Mouse (Mus musculus) midbrain, embryonic 16.5 days (tissue): ENCODE measurements around the gene Fam122a. TPM values are rescaled to one million over a fixed set of nuclear protein-coding genes. Genes with fewer than 3 reads are reported as not detected.

ENCODE experiments used
- ATAC-seq: fragments of 200-750 bp; cut with Nextera tagmentation; 2 replicates; pipeline ENCODE4 v1.8.0; 2017; ENCODE audit warnings: moderate TSS enrichment
- H3K27ac ChIP-seq: fragments of 300-500 bp; sonication (generic); 2 replicates; pipeline ENCODE4 v1.5.1; 2014; ENCODE audit warnings: mild to moderate bottlenecking, low read length, mixed read lengths
- H3K27me3 ChIP-seq: fragments of 300-500 bp; sonication (generic); 2 replicates; pipeline ENCODE4 v1.6.1; 2014; ENCODE audit warnings: low read depth, low read length, mixed read lengths; ENCODE audit not compliant: control insufficient read depth, insufficient read depth
- H3K36me3 ChIP-seq: fragments of 300-500 bp; sonication (generic); 2 replicates; pipeline ENCODE4 v1.6.1; 2014; ENCODE audit warnings: mild to moderate bottlenecking, low read length, moderate library complexity, mixed read lengths; ENCODE audit not compliant: control insufficient read depth, insufficient read depth
- H3K4me1 ChIP-seq: fragments of 300-500 bp; sonication (generic); 2 replicates; pipeline ENCODE4 v1.6.1; 2014; ENCODE audit warnings: mild to moderate bottlenecking, low read length, mixed read lengths; ENCODE audit not compliant: control insufficient read depth, insufficient read depth
- H3K4me2 ChIP-seq: fragments of 300-500 bp; sonication (generic); 2 replicates; pipeline ENCODE4 v1.6.1; 2014; ENCODE audit warnings: mild to moderate bottlenecking, low read length, mixed read lengths
- H3K4me3 ChIP-seq: fragments of 300-500 bp; sonication (generic); 2 replicates; pipeline ENCODE4 v1.5.1; 2014; ENCODE audit warnings: low read depth, mild to moderate bottlenecking, low read length, moderate library complexity, mixed read lengths
- H3K9ac ChIP-seq: fragments of 300-500 bp; sonication (generic); 2 replicates; pipeline ENCODE4 v1.6.1; 2014; ENCODE audit warnings: low read depth, low read length, mixed read lengths
- H3K9me3 ChIP-seq: fragments of 300-500 bp; sonication (generic); replicated peaks from 2 replicates; pipeline ENCODE4 v1.6.1; 2014; ENCODE audit warnings: mild to moderate bottlenecking, low read length, mixed read lengths; ENCODE audit not compliant: control insufficient read depth, poor library complexity, severe bottlenecking
- WGBS: fragments of 180-500 bp; shearing (Covaris S2); extraction: QIAGEN DNeasy Blood & Tissue Kit; methylation state at CpG from one replicate; pipeline ENCODE4 v1.1.7; 2014; 5-methylcytosine and 5-hydroxymethylcytosine counted together
- polyA plus RNA-seq: library from polyadenylated mRNA; unstranded; fragments of >200 nt; fragmentation: Nextera tagmentation; extraction: Ambion mirVana; gene quantifications from 2 replicates; pipeline ENCODE4 v1.2.1, GENCODE M21; 2015

Gene Fam122a
- polyA plus RNA-seq, 1 experiment from 2014 or later: 52.7 TPM

DNA sequence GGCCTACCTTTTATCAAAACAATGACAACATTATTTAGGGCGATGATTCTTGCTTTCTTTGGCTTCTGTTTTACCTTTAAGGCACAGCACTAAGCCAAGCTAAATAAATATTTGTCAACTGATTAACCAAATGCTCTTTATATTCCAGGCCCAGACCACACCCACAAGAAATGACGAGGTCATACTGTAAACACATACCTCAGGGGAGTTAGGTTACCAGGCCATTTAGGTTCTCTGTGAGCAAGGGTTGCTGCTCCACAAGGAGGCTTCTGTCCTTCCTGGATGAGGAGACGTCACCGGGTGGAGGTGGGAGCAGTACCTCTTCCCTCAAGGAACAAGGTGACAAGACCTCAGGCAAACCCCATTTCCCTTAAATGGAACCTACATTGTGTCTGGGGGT lies 49.9 kb downstream of the Fam122a start:
- no peak overlapping the region for H3K4me2 ChIP-seq
- no peaks in the 10 kb centered on the region for H3K9me3 ChIP-seq
- H3K9ac ChIP-seq: no peak overlapping the region
- ATAC-seq: no peak
- H3K4me3 ChIP-seq: no peak overlapping the region
- H3K27me3 ChIP-seq: no peaks in the 10 kb centered on the region
- H3K27ac ChIP-seq: no peak overlapping the region
- no peaks in the 10 kb centered on the region for H3K4me1 ChIP-seq
- H3K36me3 ChIP-seq: no peaks in the 10 kb centered on the region
- WGBS: 80% methylated on average over 4 of the region's 4 CpGs

DNA sequence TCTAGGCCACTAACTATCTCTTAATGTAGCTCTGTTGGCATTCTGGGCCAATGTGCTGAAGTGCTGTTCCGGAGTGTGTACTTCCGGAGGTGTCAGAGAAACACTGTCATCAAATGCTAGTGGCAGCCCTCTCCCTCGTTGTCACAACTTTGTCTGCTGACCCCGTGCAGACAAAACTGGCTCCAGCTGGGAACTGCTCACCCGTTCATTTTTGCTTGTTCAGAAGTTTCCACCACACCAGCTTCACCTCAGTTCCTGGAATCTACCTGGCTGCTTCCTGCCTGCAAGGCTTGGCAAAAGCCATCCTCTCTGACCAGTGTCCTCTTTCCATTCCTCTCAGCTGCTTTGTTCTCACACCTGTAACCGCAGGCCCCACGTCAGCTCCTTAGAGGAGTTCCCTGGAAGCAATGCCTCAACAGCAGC lies 50.4 kb downstream of the Fam122a start:
- Histone ChIP-seq H3K27me3 (no peaks in the 10 kb centered on the region), H3K4me3 (no peak overlapping the region), H3K4me1 (no peaks in the 10 kb centered on the region), H3K4me2 (no peak overlapping the region), H3K36me3 (no peaks in the 10 kb centered on the region), H3K9me3 (no peaks in the 10 kb centered on the region), H3K9ac (no peak overlapping the region), H3K27ac (no peak overlapping the region)
- WGBS: 92% methylated on average over 7 of the region's 7 CpGs
- no peak for ATAC-seq

Other genes with a start within 250 kb of the Fam122a start
- 35.1 and 39.2 TPM in 2 replicates for gene Fxn, start 196.8 kb downstream of the Fam122a start, polyA plus RNA-seq
- gene Pip5k1b, start 78.5 kb upstream of the Fam122a start, polyA plus RNA-seq: 1.0 and 1.6 TPM in 2 replicates
- gene Tmem252, start 196.7 kb upstream of the Fam122a start, polyA plus RNA-seq: 1.3 and 1.4 TPM in 2 replicates